Mouse (Mus musculus) ES-Bruce4 (cell line): Measurements from ENCODE around the gene Fgfr2.

Experiments
- CTCF ChIP-seq: IDR thresholded peaks from one replicate; pipeline ENCODE4 v1.8.1; 2011; ENCODE audit warnings: low read depth, low read length
- POLR2A ChIP-seq: IDR thresholded peaks from one replicate; pipeline ENCODE4 v1.8.1; 2011; ENCODE audit warnings: low read length; ENCODE audit not compliant: insufficient read depth

DNA sequence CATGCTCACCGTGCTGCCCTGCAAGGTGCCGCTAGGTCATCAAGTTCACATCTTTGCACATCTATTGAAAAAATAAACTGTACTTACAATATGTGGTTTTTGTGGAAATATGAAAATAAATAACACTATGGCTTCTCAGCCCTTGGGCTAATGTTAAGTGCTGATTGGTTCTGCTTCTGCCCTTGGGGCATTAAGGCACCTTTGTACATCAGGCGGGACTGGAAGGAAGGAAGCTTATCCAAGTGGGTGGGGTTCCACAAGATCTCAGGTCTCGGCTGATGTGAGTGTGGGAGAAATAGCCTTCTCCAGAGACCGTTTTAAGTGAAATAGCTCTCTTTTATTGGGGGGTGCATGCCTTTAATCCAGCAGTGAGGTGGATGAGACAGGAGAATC lies 730.1 kb downstream of the Fgfr2 start:
- TF ChIP-seq POLR2A (no peak), CTCF (no peak)
